Mouse (Mus musculus): ENCODE measurements around the gene Wdr90.

Gene Wdr90

DNA sequence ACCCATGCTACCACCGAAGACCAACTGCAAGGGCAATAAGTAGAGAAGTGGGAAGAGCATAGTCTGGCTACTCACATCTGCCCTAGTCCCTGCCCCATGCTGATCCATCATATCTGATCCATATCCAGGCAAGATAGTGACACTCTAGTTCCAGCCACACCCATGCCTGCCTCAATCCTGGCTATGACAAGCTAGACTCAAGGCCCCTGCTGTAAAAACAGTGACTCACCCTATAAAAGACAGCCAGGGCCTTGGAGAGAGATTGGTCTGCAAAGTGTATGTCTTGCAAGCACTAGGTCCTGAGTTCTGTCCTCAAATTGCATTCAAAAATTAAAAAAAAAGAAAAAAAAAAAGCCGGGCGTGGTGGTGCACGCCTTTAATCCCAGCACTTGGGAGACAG is 54.8 kb downstream of the Wdr90 start:
- no peak for DNase-seq (ENCODE audit: low spot score in 2 of 2)

DNA sequence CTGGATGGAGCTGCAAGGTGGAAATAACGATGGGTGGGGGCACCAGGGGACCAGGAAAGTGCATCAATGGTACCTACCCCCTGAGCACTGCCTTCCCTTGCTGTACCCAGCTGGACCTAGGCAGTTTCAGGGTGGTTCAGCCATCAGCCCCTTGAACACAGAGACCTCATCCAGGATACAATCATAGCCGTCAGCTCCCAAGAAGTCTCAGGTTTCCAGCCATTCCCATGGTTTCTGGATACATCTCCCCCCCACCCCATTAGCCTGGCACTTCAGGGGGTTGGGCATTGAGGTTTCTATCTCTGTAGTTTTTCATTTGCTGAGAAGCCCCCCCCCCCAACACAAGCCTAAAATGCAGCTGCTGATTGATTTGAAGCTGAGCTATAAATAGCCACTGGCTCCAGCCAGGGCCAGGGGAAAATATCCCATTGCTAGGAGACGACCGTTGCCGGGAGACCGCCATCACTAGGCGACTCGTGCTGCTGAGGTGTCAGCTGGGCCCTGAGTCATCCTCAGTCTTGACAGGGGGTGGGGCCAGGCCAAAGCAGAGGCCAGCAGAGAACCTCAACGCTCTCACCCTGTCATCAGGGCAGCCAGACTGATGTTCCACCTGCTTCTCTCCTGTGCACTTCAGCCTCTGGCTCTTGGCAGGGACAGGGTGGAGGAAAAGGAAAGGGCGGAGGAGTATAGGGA is 58.3 kb downstream of the Wdr90 start:
- DNase-seq (ENCODE audit: low spot score in 2 of 2), result peak; percentile 62 to 63

DNA sequence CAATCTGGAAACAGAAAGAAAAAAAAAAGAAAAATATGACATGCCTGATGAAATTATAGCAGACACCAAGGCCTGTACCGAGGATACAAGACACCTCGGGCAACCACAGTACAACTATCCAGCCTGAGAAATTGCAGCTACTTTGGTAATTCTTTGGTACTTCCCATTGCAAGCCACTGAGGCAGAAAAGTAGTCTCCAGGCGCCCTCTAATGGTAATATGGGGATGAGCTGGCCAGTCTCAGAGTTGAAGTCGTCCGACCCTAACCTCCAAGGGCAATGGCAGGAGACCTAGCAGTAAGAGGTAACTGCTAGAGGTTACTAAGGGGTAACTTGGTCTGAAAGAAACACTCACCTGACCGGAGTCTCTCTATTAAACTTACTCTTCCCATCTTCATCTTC is 60.3 kb downstream of the Wdr90 start:
- DNase-seq (ENCODE audit: low spot score in 2 of 2), result peak in 1 of 2 experiments; percentile 62

DNA sequence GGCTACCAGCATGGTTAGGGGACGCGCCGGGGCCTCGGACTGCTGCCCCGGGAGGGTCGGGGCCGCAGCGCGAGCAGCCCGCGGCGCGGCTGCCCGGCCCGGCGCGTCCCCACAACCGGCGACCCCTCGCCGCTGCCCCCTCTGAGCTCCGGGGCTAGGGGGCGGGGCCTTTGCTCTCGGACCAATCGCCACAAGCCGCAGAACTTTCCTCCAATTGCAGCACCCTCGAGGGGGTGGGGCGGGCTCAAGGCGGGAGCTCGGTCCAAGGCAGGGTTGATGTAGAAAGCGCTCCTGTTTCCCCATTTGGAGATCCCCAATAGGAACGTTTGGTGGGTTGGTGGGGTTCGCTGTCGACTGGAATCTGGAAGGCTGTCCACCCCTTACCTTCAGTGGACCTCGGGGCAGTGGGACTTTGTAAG is 64.3 kb downstream of the Wdr90 start, which contains the start of gene Metrn:
TSS of gene Metrn (minus strand) at position 186 of the 419 bp plus-strand sequence.
- DNase-seq (ENCODE audit: low spot score in 2 of 2), result peak in 1 of 2 experiments; percentile 64

DNA sequence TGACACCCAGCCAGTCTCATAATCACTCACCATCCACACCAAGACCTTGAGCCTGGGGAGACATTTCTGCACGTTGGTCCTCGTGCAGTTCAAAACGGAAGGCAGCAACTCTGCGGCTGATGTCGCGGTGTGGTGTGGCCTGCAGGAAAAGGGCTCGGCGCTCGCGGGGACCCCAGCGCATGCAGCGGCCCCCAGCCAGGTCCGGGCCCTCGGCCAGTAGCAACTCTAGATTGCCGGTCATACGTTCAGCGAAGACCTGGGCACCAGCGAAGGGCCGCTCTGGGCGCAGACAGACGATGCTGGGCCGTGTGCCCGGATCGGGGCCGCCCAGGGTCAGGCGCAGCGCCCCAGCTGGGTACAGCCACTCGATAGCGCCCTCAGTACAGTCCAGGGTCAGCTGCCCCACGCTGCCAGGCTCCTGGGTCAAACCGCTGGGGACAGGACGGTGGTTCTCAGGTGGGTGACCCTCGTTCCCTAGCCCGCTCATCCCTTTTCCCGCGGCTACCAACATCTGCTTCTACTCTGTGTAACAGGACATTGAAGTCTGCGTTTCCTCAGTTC is 65.0 kb downstream of the Wdr90 start:
- DNase-seq (ENCODE audit: low spot score in 2 of 2), result no peak

DNA sequence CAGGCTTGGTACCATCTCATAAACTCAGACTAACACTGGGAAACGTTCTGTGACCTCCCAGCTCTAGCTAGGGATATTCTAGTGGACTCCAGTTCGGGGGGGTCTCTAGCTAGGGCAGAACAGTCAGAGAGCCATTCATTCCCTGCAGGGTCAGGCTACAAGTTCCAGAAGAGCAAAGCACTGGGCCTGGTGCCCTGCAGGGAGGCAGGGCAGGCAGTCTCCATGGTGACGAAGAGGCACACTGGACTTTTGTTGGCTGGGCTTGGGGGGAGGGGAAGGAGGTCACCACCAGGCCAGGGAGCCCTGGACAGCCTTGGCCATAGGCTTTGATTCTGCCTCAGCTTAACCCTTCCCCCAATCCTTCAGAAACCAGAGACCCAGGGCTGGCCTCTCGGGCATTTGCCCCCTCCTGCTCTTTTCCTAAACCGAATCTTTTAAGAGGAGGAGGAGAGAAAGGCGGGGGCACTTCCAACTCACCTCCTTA is 65.7 kb downstream of the Wdr90 start, which contains the start of gene AC134908.4:
TSS of gene AC134908.4 (minus strand) at position 51 of the 484 bp plus-strand sequence.
- DNase-seq (ENCODE audit: low spot score in 2 of 2), result no peak

DNA sequence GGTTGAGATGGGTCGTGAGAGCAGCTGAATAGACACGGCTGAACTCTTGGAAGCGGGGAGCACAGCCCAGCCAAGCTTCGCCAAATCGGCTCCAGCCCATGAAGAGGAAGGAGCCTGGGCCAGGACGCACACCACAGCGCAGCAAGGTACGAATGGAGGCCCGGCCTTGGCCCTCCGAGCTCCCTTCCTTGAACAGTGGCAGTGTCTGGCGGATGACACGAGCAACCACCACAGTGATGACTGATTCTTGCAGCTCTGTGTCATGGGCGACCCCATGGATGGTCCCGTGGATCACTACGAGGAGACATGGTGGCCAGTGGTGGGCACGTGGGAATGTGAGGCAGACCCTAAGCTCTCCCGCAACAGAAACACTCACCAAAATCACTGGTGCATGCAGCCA is 66.3 kb downstream of the Wdr90 start:
- no peak for DNase-seq (ENCODE audit: low spot score in 2 of 2)
